Mouse (Mus musculus): Measurements from ENCODE around the gene Sec31b. TPM values are rescaled to one million over a fixed set of nuclear protein-coding genes. Genes with fewer than 3 reads are reported as not detected.

The Sec31b gene
- polyA plus RNA-seq (2015; fragmentation: Nextera tagmentation; extraction: Ambion mirVana) = 0.15 and 0.40 TPM in 2 replicates

- under 1% methylated on average over 46 of the region's 47 CpGs for WGBS
- ATAC-seq = no peak
Observed at GRCm38 (mm10) chr19:44545321-44546041, at the start of gene Sec31b. Sec31b (minus strand) TSS chr19:44545864.

GRCm38 (mm10) chr19:44594180-44594579 is 48.5 kb upstream of the Sec31b start:
- ATAC-seq = no peak
- H3K4me1 ChIP-seq = no peaks in the 10 kb centered on the region
- no peaks in the 10 kb centered on the region for H3K27me3 ChIP-seq
- no peak overlapping the region for H3K27ac ChIP-seq
- H3K4me3 ChIP-seq = no peak overlapping the region
- no peak overlapping the region for H3K9ac ChIP-seq
- H3K4me2 ChIP-seq = no peak overlapping the region
- 95% methylated on average over 14 of the region's 14 CpGs for WGBS
- no peaks in the 10 kb centered on the region for H3K36me3 ChIP-seq (ENCODE audit: poor library complexity, severe bottlenecking)
- no peaks in the 10 kb centered on the region for H3K9me3 ChIP-seq (replicated peaks)

More at GRCm38 (mm10) chr19:44545321-44546041, at the start of gene Sec31b:
- Histone ChIP-seq H3K27ac (no peak within 1 kb of the TSS), H3K4me3 (peak within 1 kb of the TSS; percentile 34), H3K36me3 (ENCODE audit: poor library complexity, severe bottlenecking) (peaks cover 28% of the 10 kb centered on the region), H3K4me1 (peaks cover 7% of the 10 kb centered on the region), H3K4me2 (peak within 1 kb of the TSS; percentile 58), H3K27me3 (peaks cover 52% of the 10 kb centered on the region), H3K9me3 (replicated peaks) (peaks cover 7% of the 10 kb centered on the region), H3K9ac (peak within 1 kb of the TSS; percentile 45; the same call in 1 of the 2 replicates)

- Histone ChIP-seq H3K4me2 (no peak overlapping the region), H3K4me3 (no peak overlapping the region), H3K9ac (no peak overlapping the region), H3K27ac (no peak overlapping the region), H3K9me3 (replicated peaks) (no peaks in the 10 kb centered on the region), H3K4me1 (no peaks in the 10 kb centered on the region), H3K27me3 (peaks cover 22% of the 10 kb centered on the region), H3K36me3 (ENCODE audit: poor library complexity, severe bottlenecking) (no peaks in the 10 kb centered on the region)
- no peak for ATAC-seq
- 77% methylated on average over 6 of the region's 6 CpGs for whole genome bisulfite sequencing
Observed at GRCm38 (mm10) chr19:44591638-44592037, 46.0 kb upstream of the Sec31b start.

GRCm38 (mm10) chr19:44590992-44591391 is 45.3 kb upstream of the Sec31b start:
- no peak overlapping the region for H3K27ac ChIP-seq
- H3K9ac ChIP-seq = no peak overlapping the region
- no peaks in the 10 kb centered on the region for H3K4me1 ChIP-seq
- peaks cover 28% of the 10 kb centered on the region for H3K27me3 ChIP-seq
- 81% methylated on average over 18 of the region's 18 CpGs for WGBS
- no peak for ATAC-seq
- no peak overlapping the region for H3K4me3 ChIP-seq
- no peaks in the 10 kb centered on the region for H3K36me3 ChIP-seq (ENCODE audit: poor library complexity, severe bottlenecking)
- no peak overlapping the region for H3K4me2 ChIP-seq
- H3K9me3 ChIP-seq (replicated peaks) = no peaks in the 10 kb centered on the region

- H3K9ac ChIP-seq = no peak overlapping the region
- peaks cover 41% of the 10 kb centered on the region for H3K27me3 ChIP-seq
- no peaks in the 10 kb centered on the region for H3K36me3 ChIP-seq (ENCODE audit: poor library complexity, severe bottlenecking)
- H3K4me2 ChIP-seq = no peak overlapping the region
- no peak overlapping the region for H3K27ac ChIP-seq
- H3K9me3 ChIP-seq (replicated peaks) = no peaks in the 10 kb centered on the region
- H3K4me3 ChIP-seq = no peak overlapping the region
- 60% methylated on average over 7 of the region's 7 CpGs for WGBS
- no peak for ATAC-seq
- no peaks in the 10 kb centered on the region for H3K4me1 ChIP-seq
Observed at GRCm38 (mm10) chr19:44589591-44590223, 44.0 kb upstream of the Sec31b start.

GRCm38 (mm10) chr19:44588036-44588435 is 42.4 kb upstream of the Sec31b start:
- H3K4me1 ChIP-seq = no peaks in the 10 kb centered on the region
- WGBS = 41% methylated on average over 4 of the region's 4 CpGs
- peaks cover 58% of the 10 kb centered on the region for H3K27me3 ChIP-seq
- no peaks in the 10 kb centered on the region for H3K9me3 ChIP-seq (replicated peaks)
- H3K9ac ChIP-seq = no peak overlapping the region
- no peaks in the 10 kb centered on the region for H3K36me3 ChIP-seq (ENCODE audit: poor library complexity, severe bottlenecking)
- no peak overlapping the region for H3K27ac ChIP-seq
- no peak overlapping the region for H3K4me2 ChIP-seq
- H3K4me3 ChIP-seq = no peak overlapping the region
- no peak for ATAC-seq

GRCm38 (mm10) chr19:44582638-44583309 is 37.1 kb upstream of the Sec31b start:
- peak; percentile 91 for ATAC-seq
- Histone ChIP-seq H3K27ac (no peak overlapping the region), H3K4me1 (no peaks in the 10 kb centered on the region), H3K27me3 (peaks cover 46% of the 10 kb centered on the region), H3K4me3 (no peak overlapping the region), H3K9ac (no peak overlapping the region), H3K36me3 (ENCODE audit: poor library complexity, severe bottlenecking) (0 out of 2 replicates have a peak, but pooled peaks cover 4% of the 10 kb centered on the region), H3K9me3 (replicated peaks) (no peaks in the 10 kb centered on the region), H3K4me2 (no peak overlapping the region)
- 34% methylated on average over 9 of the region's 9 CpGs for WGBS

- ATAC-seq = peak; percentile 26; the same call in 1 of the 2 replicates
- H3K9me3 ChIP-seq (replicated peaks) = no peaks in the 10 kb centered on the region
- no peaks in the 10 kb centered on the region for H3K4me1 ChIP-seq
- no peak overlapping the region for H3K9ac ChIP-seq
- no peak overlapping the region for H3K4me3 ChIP-seq
- no peak overlapping the region for H3K4me2 ChIP-seq
- H3K27me3 ChIP-seq = peaks cover 41% of the 10 kb centered on the region
- 0 out of 2 replicates have a peak, but pooled peaks cover 7% of the 10 kb centered on the region for H3K36me3 ChIP-seq (ENCODE audit: poor library complexity, severe bottlenecking)
- WGBS = 86% methylated on average over 10 of the region's 10 CpGs
- H3K27ac ChIP-seq = no peak overlapping the region
Observed at GRCm38 (mm10) chr19:44582103-44582502, 36.4 kb upstream of the Sec31b start.

GRCm38 (mm10) chr19:44578038-44578437 is 32.4 kb upstream of the Sec31b start:
- Histone ChIP-seq H3K4me2 (no peak overlapping the region), H3K4me3 (no peak overlapping the region), H3K36me3 (ENCODE audit: poor library complexity, severe bottlenecking) (peaks cover 46% of the 10 kb centered on the region), H3K9ac (no peak overlapping the region), H3K27me3 (peaks cover under 1% of the 10 kb centered on the region; the same call in 1 of the 2 replicates), H3K9me3 (replicated peaks) (no peaks in the 10 kb centered on the region), H3K27ac (no peak overlapping the region), H3K4me1 (no peaks in the 10 kb centered on the region)
- no peak for ATAC-seq
- 83% methylated on average over 1 of the region's 1 CpGs for WGBS

GRCm38 (mm10) chr19:44576275-44576674 is 30.6 kb upstream of the Sec31b start:
- no peak overlapping the region for H3K4me3 ChIP-seq
- no peak overlapping the region for H3K9ac ChIP-seq
- H3K4me1 ChIP-seq = no peaks in the 10 kb centered on the region
- no peaks in the 10 kb centered on the region for H3K27me3 ChIP-seq
- ATAC-seq = no peak
- no peaks in the 10 kb centered on the region for H3K9me3 ChIP-seq (replicated peaks)
- peaks cover 64% of the 10 kb centered on the region for H3K36me3 ChIP-seq (ENCODE audit: poor library complexity, severe bottlenecking)
- H3K4me2 ChIP-seq = no peak overlapping the region
- 75% methylated on average over 7 of the region's 7 CpGs for WGBS
- H3K27ac ChIP-seq = no peak overlapping the region

GRCm38 (mm10) chr19:44567763-44568162 is 22.1 kb upstream of the Sec31b start:
- Histone ChIP-seq H3K36me3 (ENCODE audit: poor library complexity, severe bottlenecking) (peaks cover 84% of the 10 kb centered on the region), H3K27me3 (no peaks in the 10 kb centered on the region), H3K4me3 (no peak overlapping the region), H3K27ac (no peak overlapping the region), H3K9ac (no peak overlapping the region), H3K4me1 (peaks cover 24% of the 10 kb centered on the region), H3K4me2 (no peak overlapping the region), H3K9me3 (replicated peaks) (no peaks in the 10 kb centered on the region)
- 90% methylated on average over 3 of the region's 3 CpGs for WGBS
- no peak for ATAC-seq

GRCm38 (mm10) chr19:44564006-44564405 is 18.3 kb upstream of the Sec31b start:
- peak overlapping the region; percentile 91 for H3K4me2 ChIP-seq
- peaks cover 46% of the 10 kb centered on the region for H3K36me3 ChIP-seq (ENCODE audit: poor library complexity, severe bottlenecking)
- peaks cover 24% of the 10 kb centered on the region for H3K4me1 ChIP-seq
- H3K27ac ChIP-seq = no peak overlapping the region
- no peak for ATAC-seq
- no peak overlapping the region for H3K9ac ChIP-seq
- H3K4me3 ChIP-seq = peak overlapping the region; percentile 84
- H3K9me3 ChIP-seq (replicated peaks) = no peaks in the 10 kb centered on the region
- 0 out of 2 replicates have a peak, but pooled peaks cover under 1% of the 10 kb centered on the region for H3K27me3 ChIP-seq
- 95% methylated on average over 14 of the region's 14 CpGs for WGBS
